Mouse (Mus musculus) embryonic facial prominence, embryonic 15.5 days (tissue): Measurements from ENCODE around the gene Dct. TPM values are rescaled to one million over a fixed set of nuclear protein-coding genes. Genes with fewer than 3 reads are reported as not detected.

Experiments
- ATAC-seq: fragments of 200-750 bp; cut with Nextera tagmentation; 2 replicates; pipeline ENCODE4 v1.8.0; 2017; ENCODE audit warnings: low read depth, moderate TSS enrichment; ENCODE audit not compliant: insufficient number of reproducible peaks, low FRiP score, low TSS enrichment
- H3K27ac ChIP-seq: fragments of 300-500 bp; sonication (generic); replicated peaks from 2 replicates; pipeline ENCODE4 v1.5.1; 2015; ENCODE audit warnings: mild to moderate bottlenecking, inconsistent platforms
- H3K27me3 ChIP-seq: fragments of 300-500 bp; sonication (generic); 2 replicates; pipeline ENCODE4 v1.6.1; 2015; ENCODE audit warnings: inconsistent platforms
- H3K36me3 ChIP-seq: fragments of 300-500 bp; sonication (generic); 2 replicates; pipeline ENCODE4 v1.6.1; 2015; ENCODE audit warnings: mild to moderate bottlenecking, inconsistent platforms
- H3K4me1 ChIP-seq: fragments of 300-500 bp; sonication (generic); 2 replicates; pipeline ENCODE4 v1.6.1; 2015; ENCODE audit warnings: inconsistent platforms
- H3K4me2 ChIP-seq: fragments of 300-500 bp; sonication (generic); replicated peaks from 2 replicates; pipeline ENCODE4 v1.6.1; 2015; ENCODE audit warnings: mild to moderate bottlenecking, inconsistent platforms
- H3K4me3 ChIP-seq: fragments of 300-500 bp; sonication (generic); replicated peaks from 2 replicates; pipeline ENCODE4 v1.5.1; 2015; ENCODE audit warnings: mild to moderate bottlenecking, inconsistent platforms
- H3K9ac ChIP-seq: fragments of 300-500 bp; sonication (generic); 2 replicates; pipeline ENCODE4 v1.6.1; 2015; ENCODE audit warnings: inconsistent platforms
- H3K9me3 ChIP-seq: fragments of 300-500 bp; sonication (generic); replicated peaks from 2 replicates; pipeline ENCODE4 v1.6.1; 2016; ENCODE audit warnings: inconsistent platforms
- WGBS: fragments of 180-500 bp; shearing (Covaris S2); methylation state at CpG from one replicate; pipeline ENCODE4 v1.1.7; 2015; 5-methylcytosine and 5-hydroxymethylcytosine counted together
- polyA plus RNA-seq: library from polyadenylated mRNA; unstranded; fragments of >200 nt; fragmentation: Nextera tagmentation; extraction: Ambion mirVana; gene quantifications from 2 replicates; pipeline ENCODE4 v1.2.1, GENCODE M21; 2015

Dct gene
- polyA plus RNA-seq, 1 experiment from 2014 or later = 26.0 TPM

DNA sequence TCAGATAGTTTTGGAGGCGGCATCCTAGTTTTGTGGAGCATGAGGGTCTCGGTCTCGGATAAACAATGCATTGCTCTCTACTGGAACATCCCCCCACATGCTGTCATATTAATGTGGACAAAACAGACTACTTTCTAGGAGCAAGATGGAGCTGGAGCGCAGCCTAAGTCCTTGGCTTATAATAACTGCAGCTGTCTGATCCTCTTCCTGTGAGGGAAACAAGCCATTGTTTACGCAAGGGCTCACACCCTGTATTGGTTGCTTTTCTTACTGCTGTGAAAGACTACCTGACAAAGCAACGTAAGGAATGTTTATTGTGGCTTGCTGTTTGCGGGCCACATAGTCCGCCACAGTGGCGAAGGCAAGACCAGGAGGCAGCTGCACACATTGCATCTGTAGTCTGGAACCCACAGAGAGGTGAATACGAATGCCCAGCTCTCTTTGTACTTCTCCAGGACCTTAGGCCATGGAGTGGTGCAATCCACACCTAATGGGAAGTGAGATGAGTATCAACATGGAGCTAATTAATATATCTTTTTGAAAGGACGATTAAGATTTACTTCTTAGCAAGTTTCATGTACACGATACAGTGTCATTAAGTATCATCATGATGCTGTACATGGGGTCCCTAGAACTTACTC lies 17.5 kb upstream of the Dct start:
- no peak for ATAC-seq
- no peak overlapping the region for H3K27ac ChIP-seq

DNA sequence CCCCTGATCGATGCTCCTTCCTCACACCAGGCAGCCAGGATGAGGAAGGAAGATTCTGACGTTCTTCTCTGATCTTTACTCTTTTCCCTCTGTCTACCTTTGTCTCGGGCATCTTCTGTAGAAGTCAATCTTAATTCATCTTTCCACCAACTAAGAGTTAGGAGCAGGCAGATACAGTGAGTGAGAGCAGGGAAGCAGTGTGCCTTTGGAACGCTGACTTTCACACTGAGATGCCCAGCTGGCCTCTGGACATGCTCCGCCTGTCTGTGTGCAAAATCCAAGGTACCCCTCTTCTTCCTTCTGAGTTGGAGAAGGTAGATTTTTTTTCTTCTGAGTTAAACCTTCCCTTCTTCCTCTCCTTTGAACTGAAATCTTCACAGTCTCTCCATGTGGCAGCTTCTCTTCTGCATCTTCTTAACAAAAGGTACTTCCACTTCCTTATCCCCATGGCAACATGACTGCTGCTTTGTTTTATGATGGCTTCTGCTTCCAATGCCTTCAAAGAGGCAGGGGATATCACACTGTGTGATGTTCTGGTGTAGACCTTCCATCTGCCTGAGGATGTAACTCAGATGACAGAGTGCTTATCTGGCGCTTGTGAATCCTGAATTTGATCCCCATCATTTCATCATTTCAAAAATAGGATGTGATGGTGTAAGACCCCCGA lies 9.9 kb upstream of the Dct start:
- no peak overlapping the region for H3K27ac ChIP-seq
- ATAC-seq = no peak
- H3K27me3 ChIP-seq = no peaks in the 10 kb centered on the region
- H3K4me3 ChIP-seq = no peak overlapping the region
- no peaks in the 10 kb centered on the region for H3K36me3 ChIP-seq
- no peak overlapping the region for H3K4me2 ChIP-seq
- no peak overlapping the region for H3K9ac ChIP-seq
- no peaks in the 10 kb centered on the region for H3K4me1 ChIP-seq
- no peaks in the 10 kb centered on the region for H3K9me3 ChIP-seq
- WGBS = 79% methylated on average over 7 of the region's 7 CpGs

More for the DNA sequence above, 17.5 kb upstream of the Dct start:
- Histone ChIP-seq H3K27me3 (no peaks in the 10 kb centered on the region), H3K4me3 (no peak overlapping the region), H3K36me3 (no peaks in the 10 kb centered on the region), H3K4me1 (no peaks in the 10 kb centered on the region), H3K9me3 (no peaks in the 10 kb centered on the region), H3K9ac (no peak overlapping the region), H3K4me2 (no peak overlapping the region)
- 78% methylated on average over 12 of the region's 12 CpGs for WGBS

DNA sequence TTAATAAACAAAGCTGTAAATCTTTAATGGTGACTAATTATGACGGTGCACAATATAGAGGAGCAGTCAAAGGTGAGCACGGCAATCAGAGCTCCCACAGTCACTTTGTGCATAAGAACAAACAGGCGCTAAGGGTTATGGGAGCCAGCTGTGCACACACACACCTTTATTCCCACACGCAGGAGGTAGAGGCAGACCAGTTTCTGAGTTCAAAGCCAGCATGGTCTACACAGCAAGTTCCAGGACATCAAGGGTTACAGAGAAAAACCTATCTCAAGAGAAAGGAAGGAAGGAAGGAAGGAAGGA lies 6.5 kb upstream of the Dct start:
- ATAC-seq = no peak
- H3K4me1 ChIP-seq = no peaks in the 10 kb centered on the region
- no peak overlapping the region for H3K9ac ChIP-seq
- H3K27me3 ChIP-seq = no peaks in the 10 kb centered on the region
- no peak overlapping the region for H3K27ac ChIP-seq
- no peaks in the 10 kb centered on the region for H3K9me3 ChIP-seq
- H3K4me2 ChIP-seq = no peak overlapping the region
- no peak overlapping the region for H3K4me3 ChIP-seq
- WGBS = 77% methylated on average over 4 of the region's 4 CpGs
- H3K36me3 ChIP-seq = no peaks in the 10 kb centered on the region

DNA sequence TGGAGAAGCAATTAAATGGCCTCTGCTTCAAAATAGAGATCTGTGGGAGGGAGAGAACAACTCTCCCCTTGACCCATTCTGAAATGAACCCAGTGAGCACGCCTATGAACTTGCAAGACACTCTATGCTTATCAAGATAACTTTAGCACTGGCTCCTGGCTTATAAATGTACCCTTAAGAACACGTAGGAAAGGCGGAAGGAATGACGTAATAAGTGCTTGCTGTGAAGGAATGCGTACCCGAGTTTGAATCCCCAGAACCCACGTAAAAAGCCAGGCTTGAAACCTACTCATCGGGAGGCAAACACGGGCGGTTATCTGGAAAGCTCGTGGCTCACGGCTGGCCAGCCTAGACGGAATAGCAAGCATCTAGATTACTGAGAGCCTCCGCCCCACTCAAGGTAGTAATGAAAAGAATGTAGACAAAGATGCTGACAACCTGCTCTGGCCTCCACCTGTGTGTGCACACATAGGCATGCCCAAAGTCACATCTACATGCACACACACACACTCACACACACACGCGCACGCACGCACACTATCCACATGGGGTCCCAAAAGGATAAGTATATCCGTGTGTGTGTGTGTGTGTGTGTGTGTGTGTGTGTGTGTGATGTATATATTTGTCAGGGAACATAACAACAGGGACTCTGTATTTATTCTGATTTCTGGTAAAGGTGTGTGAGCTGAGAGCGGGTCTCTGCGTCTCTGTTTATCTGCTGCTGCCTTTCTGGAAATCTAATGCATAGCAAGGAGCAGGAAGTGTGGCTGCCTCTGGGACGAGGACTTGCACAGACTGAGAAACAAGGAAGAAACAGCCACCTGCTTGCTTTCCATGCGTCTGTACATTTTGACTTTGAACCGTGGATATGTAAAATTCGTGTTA lies 5.9 kb upstream of the Dct start:
- Histone ChIP-seq H3K4me3 (no peak overlapping the region), H3K36me3 (no peaks in the 10 kb centered on the region), H3K27me3 (no peaks in the 10 kb centered on the region), H3K9ac (no peak overlapping the region), H3K9me3 (no peaks in the 10 kb centered on the region), H3K4me1 (no peaks in the 10 kb centered on the region), H3K27ac (no peak overlapping the region), H3K4me2 (no peak overlapping the region)
- WGBS = 86% methylated on average over 25 of the region's 25 CpGs
- ATAC-seq = no peak

DNA sequence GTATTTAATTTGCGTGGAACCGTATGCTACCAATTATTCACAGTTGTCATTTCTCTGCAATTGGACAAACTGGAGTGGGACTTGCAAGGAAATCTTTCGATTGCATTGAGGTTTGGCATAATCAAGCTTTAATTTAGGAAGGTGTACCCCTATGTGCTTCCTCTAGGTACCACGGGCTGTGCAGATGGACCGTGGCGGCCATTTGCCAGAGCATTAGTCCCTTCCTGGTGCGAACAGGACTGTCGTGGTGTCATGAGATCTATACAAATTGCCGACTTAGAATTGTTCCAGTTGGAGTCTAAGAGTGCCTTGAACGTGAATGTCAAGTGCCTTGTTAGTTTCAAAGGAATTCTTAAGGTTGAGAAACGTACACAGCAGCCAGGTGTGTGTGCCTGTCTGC lies 726 bp upstream of the Dct start:
- Histone ChIP-seq H3K4me1 (peaks cover 8% of the 10 kb centered on the region; the same call in 1 of the 2 replicates), H3K4me3 (no peak overlapping the region), H3K36me3 (no peaks in the 10 kb centered on the region), H3K9me3 (no peaks in the 10 kb centered on the region), H3K27ac (no peak overlapping the region), H3K4me2 (no peak overlapping the region), H3K9ac (no peak overlapping the region), H3K27me3 (no peaks in the 10 kb centered on the region)
- no peak for ATAC-seq
- 66% methylated on average over 11 of the region's 11 CpGs for WGBS

DNA sequence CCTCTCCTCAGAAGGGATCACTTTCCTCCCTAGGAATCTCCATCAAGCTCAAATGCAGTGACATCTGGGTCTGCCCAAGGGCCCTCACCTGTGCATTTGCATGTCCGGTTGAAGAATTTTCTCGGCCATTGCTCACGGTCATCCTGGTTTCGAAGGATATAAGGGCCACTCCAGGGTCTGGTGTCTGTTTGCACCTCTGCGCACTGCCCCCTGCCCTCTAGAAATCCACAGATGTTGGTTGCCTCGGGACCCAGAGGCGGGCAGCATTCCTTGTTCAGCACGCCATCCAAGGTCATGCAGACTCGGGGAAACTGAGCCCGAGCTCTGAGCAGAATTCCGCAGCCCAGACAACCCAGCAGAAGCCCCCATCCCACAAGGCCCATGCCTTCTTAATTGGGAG lies 648 bp downstream of the Dct start:
- no peaks in the 10 kb centered on the region for H3K27me3 ChIP-seq
- H3K27ac ChIP-seq = no peak overlapping the region; the same call in 1 of the 2 replicates
- H3K4me3 ChIP-seq = no peak overlapping the region
- H3K9me3 ChIP-seq = no peaks in the 10 kb centered on the region
- WGBS = 76% methylated on average over 11 of the region's 11 CpGs
- H3K36me3 ChIP-seq = no peaks in the 10 kb centered on the region
- no peak for ATAC-seq
- H3K4me1 ChIP-seq = peaks cover 8% of the 10 kb centered on the region; the same call in 1 of the 2 replicates
- H3K4me2 ChIP-seq = no peak overlapping the region
- no peak overlapping the region for H3K9ac ChIP-seq

DNA sequence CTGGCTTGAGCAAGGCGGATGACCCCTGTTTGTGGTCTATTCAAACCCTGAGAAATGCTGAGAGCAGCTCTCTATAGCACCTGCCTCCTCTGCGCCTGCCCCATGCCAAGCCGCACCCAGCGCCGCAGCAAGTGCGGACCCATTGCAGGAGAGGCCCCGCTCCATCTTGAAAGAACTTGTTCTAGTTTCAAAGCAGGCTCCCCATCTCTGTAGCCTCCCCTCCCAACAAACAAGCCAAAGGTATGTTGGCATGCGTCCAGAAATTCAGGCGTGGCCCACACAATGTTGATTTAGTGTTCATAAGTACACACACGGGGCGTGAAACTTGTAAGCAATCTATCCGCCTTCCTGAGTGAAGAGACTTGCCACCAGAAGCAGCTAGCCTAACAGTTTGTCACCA lies 1.1 kb downstream of the Dct start:
- peak; percentile 70; the same call in 1 of the 2 replicates for ATAC-seq
- H3K27ac ChIP-seq = no peak overlapping the region
- H3K4me2 ChIP-seq = no peak overlapping the region
- H3K27me3 ChIP-seq = no peaks in the 10 kb centered on the region
- WGBS = 65% methylated on average over 12 of the region's 12 CpGs
- no peaks in the 10 kb centered on the region for H3K36me3 ChIP-seq
- H3K9ac ChIP-seq = no peak overlapping the region
- H3K9me3 ChIP-seq = no peaks in the 10 kb centered on the region
- H3K4me1 ChIP-seq = peaks cover 8% of the 10 kb centered on the region; the same call in 1 of the 2 replicates
- no peak overlapping the region for H3K4me3 ChIP-seq

DNA sequence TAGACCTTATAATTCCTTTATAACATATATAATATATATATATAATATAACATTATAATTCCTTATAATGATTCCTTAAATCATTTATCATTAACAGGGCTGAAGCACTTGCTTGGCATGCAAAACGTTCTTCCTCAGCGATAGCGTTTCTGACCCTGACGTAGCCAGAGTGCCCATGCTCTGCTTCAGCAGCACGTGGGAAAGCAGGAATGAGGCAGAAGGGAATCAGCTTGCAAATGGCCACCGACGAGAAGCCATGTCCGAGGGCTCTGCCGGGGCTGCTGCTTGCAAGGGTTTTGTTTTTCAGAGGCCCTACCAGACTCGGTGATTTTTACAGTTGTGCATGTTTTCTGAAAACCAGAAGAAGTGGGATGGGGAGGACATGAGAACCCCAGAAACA lies 1.6 kb downstream of the Dct start:
- Histone ChIP-seq H3K27ac (no peak overlapping the region), H3K9ac (no peak overlapping the region), H3K4me2 (no peak overlapping the region), H3K4me1 (peaks cover 8% of the 10 kb centered on the region; the same call in 1 of the 2 replicates), H3K36me3 (no peaks in the 10 kb centered on the region), H3K27me3 (no peaks in the 10 kb centered on the region), H3K4me3 (no peak overlapping the region), H3K9me3 (no peaks in the 10 kb centered on the region)
- 84% methylated on average over 10 of the region's 10 CpGs for WGBS
- no peak for ATAC-seq

DNA sequence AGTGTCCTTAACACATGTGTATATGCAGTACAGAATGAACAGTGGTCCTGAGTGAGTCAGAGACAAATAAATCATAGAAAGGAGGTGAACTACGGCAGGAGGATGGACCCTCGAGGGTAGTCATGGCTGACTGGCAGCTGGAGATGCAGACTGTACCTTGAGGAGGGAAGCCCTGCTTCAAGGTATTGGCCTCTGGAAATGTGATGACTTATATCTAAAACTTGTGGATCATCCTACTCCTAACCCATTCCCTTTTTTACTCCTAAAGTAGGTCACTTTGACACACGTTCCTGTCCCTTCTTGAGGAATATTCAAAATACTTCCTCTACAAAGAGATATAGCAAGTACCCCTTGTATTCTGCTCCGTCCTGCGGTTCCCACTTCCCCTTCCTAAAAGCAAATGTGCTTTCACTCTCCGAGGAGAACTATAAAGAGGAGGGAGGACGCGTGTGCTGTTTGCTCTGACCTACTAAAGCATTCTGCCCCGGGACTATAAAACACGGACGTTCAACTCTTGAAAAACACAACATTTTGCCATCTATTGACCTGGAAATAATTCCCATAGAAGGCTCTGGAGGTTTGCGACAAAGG lies 2.3 kb downstream of the Dct start:
- WGBS = 80% methylated on average over 12 of the region's 12 CpGs
- ATAC-seq = no peak
- H3K27me3 ChIP-seq = no peaks in the 10 kb centered on the region
- H3K4me2 ChIP-seq = no peak overlapping the region
- peaks cover 8% of the 10 kb centered on the region; the same call in 1 of the 2 replicates for H3K4me1 ChIP-seq
- no peaks in the 10 kb centered on the region for H3K9me3 ChIP-seq
- no peak overlapping the region for H3K27ac ChIP-seq
- H3K36me3 ChIP-seq = no peaks in the 10 kb centered on the region
- no peak overlapping the region for H3K4me3 ChIP-seq
- no peak overlapping the region for H3K9ac ChIP-seq

DNA sequence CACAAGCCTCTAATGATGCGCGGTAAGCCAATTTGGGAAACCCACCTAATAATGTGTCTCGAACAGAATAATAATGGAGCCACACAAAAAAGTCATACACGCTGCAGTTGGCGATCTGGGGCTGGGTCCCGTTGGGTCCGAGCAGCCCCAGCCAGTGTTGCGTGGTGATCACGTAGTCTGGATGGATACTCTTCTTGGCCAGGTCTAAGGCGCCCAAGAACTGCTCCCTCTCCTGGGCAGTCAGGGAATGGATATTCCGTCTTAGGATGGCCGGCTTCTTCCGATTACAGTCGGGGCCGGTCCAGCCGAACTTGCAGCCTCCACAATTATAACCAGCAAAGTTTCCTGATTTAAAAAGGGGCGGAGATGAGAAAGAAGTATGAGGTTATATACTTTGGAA lies 9.1 kb downstream of the Dct start:
- Histone ChIP-seq H3K27ac (no peak overlapping the region), H3K4me1 (no peaks in the 10 kb centered on the region), H3K9ac (no peak overlapping the region), H3K27me3 (no peaks in the 10 kb centered on the region), H3K4me2 (no peak overlapping the region), H3K4me3 (no peak overlapping the region), H3K36me3 (no peaks in the 10 kb centered on the region), H3K9me3 (no peaks in the 10 kb centered on the region)
- 74% methylated on average over 17 of the region's 17 CpGs for WGBS
- ATAC-seq = no peak

DNA sequence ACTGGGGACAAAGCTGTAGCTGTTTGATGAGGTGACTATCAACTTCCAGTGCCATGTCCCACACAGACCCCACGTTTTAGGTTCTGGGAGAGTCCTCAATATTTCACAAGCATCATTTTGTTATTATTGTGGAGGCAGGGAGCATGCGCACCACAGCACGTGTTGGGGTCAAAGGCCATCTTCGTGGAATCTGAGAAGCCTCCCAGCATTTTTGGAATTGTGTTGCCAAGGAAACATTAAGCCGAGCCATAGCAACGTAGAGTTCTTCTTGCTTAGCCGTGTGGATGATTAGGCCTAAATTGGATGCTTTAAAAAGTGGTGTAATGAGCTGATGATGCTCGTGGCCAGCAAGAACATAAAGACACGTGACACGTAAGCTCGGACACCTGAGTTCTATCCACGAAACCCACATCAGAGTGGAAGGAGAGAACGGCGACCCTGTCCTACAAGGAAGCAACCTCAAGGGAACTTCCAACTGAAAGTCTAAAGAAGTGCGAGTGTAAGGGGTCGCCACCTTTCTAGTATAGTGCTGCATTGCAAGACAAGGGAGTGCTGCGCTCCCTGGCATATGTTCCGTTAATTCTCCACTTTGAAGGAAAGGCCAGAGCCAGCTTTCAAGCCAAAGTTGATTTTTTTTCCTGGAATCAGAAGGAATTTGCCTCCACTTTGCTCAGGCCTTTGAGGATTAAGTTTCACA lies 9.8 kb downstream of the Dct start:
- H3K4me1 ChIP-seq = no peaks in the 10 kb centered on the region
- no peaks in the 10 kb centered on the region for H3K9me3 ChIP-seq
- H3K4me2 ChIP-seq = no peak overlapping the region
- no peak overlapping the region for H3K9ac ChIP-seq
- ATAC-seq = no peak
- no peak overlapping the region for H3K4me3 ChIP-seq
- no peak overlapping the region for H3K27ac ChIP-seq
- no peaks in the 10 kb centered on the region for H3K36me3 ChIP-seq
- 60% methylated on average over 18 of the region's 18 CpGs for WGBS
- H3K27me3 ChIP-seq = no peaks in the 10 kb centered on the region
